Mouse (Mus musculus) liver, embryonic 15.5 days (tissue): ENCODE results near the gene Pdcd1lg2. TPM values are rescaled to one million over a fixed set of nuclear protein-coding genes. Genes with fewer than 3 reads are reported as not detected.
A peak's percentile ranks its signal among the peaks of the same experiment; 100 is the strongest.

Source experiments
- ATAC-seq: fragments of 200-750 bp; cut with Nextera tagmentation; 2 replicates; pipeline ENCODE4 v1.8.0; 2017; ENCODE audit warnings: moderate number of reproducible peaks, mild to moderate bottlenecking, moderate library complexity; ENCODE audit not compliant: insufficient read depth
- H3K27ac ChIP-seq: fragments of 300-500 bp; sonication (generic); replicated peaks from 2 replicates; pipeline ENCODE4 v1.5.1; 2015; ENCODE audit warnings: mild to moderate bottlenecking, inconsistent platforms
- H3K27me3 ChIP-seq: fragments of 300-500 bp; sonication (generic); 2 replicates; pipeline ENCODE4 v1.6.1; 2015; ENCODE audit warnings: mild to moderate bottlenecking, inconsistent platforms
- H3K36me3 ChIP-seq: fragments of 300-500 bp; sonication (generic); replicated peaks from 2 replicates; pipeline ENCODE4 v1.6.1; 2015; ENCODE audit warnings: moderate library complexity, mild to moderate bottlenecking, inconsistent platforms
- H3K4me1 ChIP-seq: fragments of 300-500 bp; sonication (generic); replicated peaks from 2 replicates; pipeline ENCODE4 v1.6.1; 2015; ENCODE audit warnings: inconsistent platforms
- H3K4me2 ChIP-seq: fragments of 300-500 bp; sonication (generic); 2 replicates; pipeline ENCODE4 v1.6.1; 2015; ENCODE audit warnings: moderate library complexity, mild to moderate bottlenecking, inconsistent platforms
- H3K4me3 ChIP-seq: fragments of 300-500 bp; sonication (generic); replicated peaks from 2 replicates; pipeline ENCODE4 v1.5.1; 2015; ENCODE audit warnings: mild to moderate bottlenecking, inconsistent platforms
- H3K9ac ChIP-seq: fragments of 300-500 bp; sonication (generic); 2 replicates; pipeline ENCODE4 v1.6.1; 2015; ENCODE audit warnings: moderate library complexity, mild to moderate bottlenecking, inconsistent platforms
- H3K9me3 ChIP-seq: fragments of 300-500 bp; sonication (generic); replicated peaks from 2 replicates; pipeline ENCODE4 v1.6.1; 2016; ENCODE audit warnings: inconsistent platforms
- WGBS: fragments of 180-500 bp; shearing (Covaris S2); methylation state at CpG from one replicate; pipeline ENCODE4 v1.1.7; 2015; ENCODE audit warnings: mixed read lengths; ENCODE audit not compliant: insufficient replicate concordance; 5-methylcytosine and 5-hydroxymethylcytosine counted together
- polyA plus RNA-seq: library from polyadenylated mRNA; unstranded; fragments of >200 nt; fragmentation: Nextera tagmentation; extraction: Ambion mirVana; gene quantifications from 2 replicates; pipeline ENCODE4 v1.2.1, GENCODE M21; 2015

The Pdcd1lg2 gene
- polyA plus RNA-seq, result not detected in 2 replicates

GRCm38 (mm10) chr19:29410619-29411018 lies at the start of gene Pdcd1lg2:
Pdcd1lg2 (plus strand) TSS chr19:29410919.
- Histone ChIP-seq H3K27me3 (no peaks in the 10 kb centered on the region), H3K4me2 (no peak within 1 kb of the TSS), H3K4me3 (no peak within 1 kb of the TSS), H3K4me1 (no peaks in the 10 kb centered on the region), H3K36me3 (no peaks in the 10 kb centered on the region), H3K27ac (no peak within 1 kb of the TSS), H3K9me3 (no peaks in the 10 kb centered on the region), H3K9ac (no peak within 1 kb of the TSS)
- WGBS, result 67% methylated on average over 4 of the region's 4 CpGs
- ATAC-seq, result no peak

- Histone ChIP-seq H3K9ac (peak overlapping the region; percentile 71), H3K9me3 (no peaks in the 10 kb centered on the region), H3K4me3 (peak overlapping the region; percentile 64), H3K4me1 (peaks cover 34% of the 10 kb centered on the region), H3K4me2 (peak overlapping the region; percentile 88), H3K27ac (no peak overlapping the region), H3K36me3 (peaks cover 2% of the 10 kb centered on the region; the same call in 1 of the 2 replicates), H3K27me3 (no peaks in the 10 kb centered on the region)
- peak; percentile 99 for ATAC-seq
- WGBS, result 3% methylated on average over 33 of the region's 33 CpGs
Measured at GRCm38 (mm10) chr19:29361468-29362130, 49.1 kb upstream of the Pdcd1lg2 start.

- 29% methylated on average over 13 of the region's 13 CpGs for WGBS
- H3K4me1 ChIP-seq, result peaks cover 40% of the 10 kb centered on the region
- H3K9ac ChIP-seq, result peak overlapping the region; percentile 71; the same call in 1 of the 2 replicates
- H3K36me3 ChIP-seq, result no peaks in the 10 kb centered on the region; the same call in 1 of the 2 replicates
- peak overlapping the region; percentile 88 for H3K4me2 ChIP-seq
- no peaks in the 10 kb centered on the region for H3K9me3 ChIP-seq
- peak overlapping the region; percentile 30 for H3K27ac ChIP-seq
- ATAC-seq, result no peak
- no peaks in the 10 kb centered on the region for H3K27me3 ChIP-seq
- peak overlapping the region; percentile 64 for H3K4me3 ChIP-seq
Measured at GRCm38 (mm10) chr19:29362173-29362930, 48.4 kb upstream of the Pdcd1lg2 start.

GRCm38 (mm10) chr19:29363557-29363956 lies 47.2 kb upstream of the Pdcd1lg2 start:
- H3K9me3 ChIP-seq, result no peaks in the 10 kb centered on the region
- H3K4me2 ChIP-seq, result no peak overlapping the region
- no peaks in the 10 kb centered on the region; the same call in 1 of the 2 replicates for H3K36me3 ChIP-seq
- WGBS, result 80% methylated on average over 7 of the region's 7 CpGs
- H3K27me3 ChIP-seq, result no peaks in the 10 kb centered on the region
- H3K27ac ChIP-seq, result no peak overlapping the region
- H3K4me1 ChIP-seq, result peaks cover 50% of the 10 kb centered on the region
- no peak overlapping the region for H3K9ac ChIP-seq
- ATAC-seq, result no peak
- H3K4me3 ChIP-seq, result no peak overlapping the region

GRCm38 (mm10) chr19:29364076-29364475 lies 46.6 kb upstream of the Pdcd1lg2 start:
- H3K4me2 ChIP-seq, result no peak overlapping the region
- no peaks in the 10 kb centered on the region; the same call in 1 of the 2 replicates for H3K36me3 ChIP-seq
- H3K9ac ChIP-seq, result no peak overlapping the region
- WGBS, result 69% methylated on average over 5 of the region's 5 CpGs
- no peak overlapping the region for H3K4me3 ChIP-seq
- no peak for ATAC-seq
- H3K9me3 ChIP-seq, result no peaks in the 10 kb centered on the region
- H3K27me3 ChIP-seq, result no peaks in the 10 kb centered on the region
- peaks cover 54% of the 10 kb centered on the region for H3K4me1 ChIP-seq
- no peak overlapping the region for H3K27ac ChIP-seq

GRCm38 (mm10) chr19:29365105-29365504 lies 45.6 kb upstream of the Pdcd1lg2 start:
- WGBS, result 59% methylated on average over 3 of the region's 3 CpGs
- Histone ChIP-seq H3K36me3 (no peaks in the 10 kb centered on the region), H3K27ac (no peak overlapping the region), H3K4me2 (no peak overlapping the region), H3K27me3 (no peaks in the 10 kb centered on the region), H3K4me3 (no peak overlapping the region), H3K4me1 (peaks cover 50% of the 10 kb centered on the region), H3K9ac (no peak overlapping the region), H3K9me3 (no peaks in the 10 kb centered on the region)
- no peak for ATAC-seq

GRCm38 (mm10) chr19:29366226-29366968 lies 44.3 kb upstream of the Pdcd1lg2 start:
- 16% methylated on average over 20 of the region's 20 CpGs for WGBS
- Histone ChIP-seq H3K4me2 (peak overlapping the region; percentile 96), H3K4me1 (peaks cover 39% of the 10 kb centered on the region), H3K36me3 (no peaks in the 10 kb centered on the region), H3K27me3 (no peaks in the 10 kb centered on the region), H3K4me3 (peak overlapping the region; percentile 74), H3K9me3 (no peaks in the 10 kb centered on the region), H3K27ac (peak overlapping the region; percentile 88), H3K9ac (peak overlapping the region; percentile 71)
- no peak for ATAC-seq

- H3K36me3 ChIP-seq, result no peaks in the 10 kb centered on the region
- H3K27me3 ChIP-seq, result no peaks in the 10 kb centered on the region
- no peaks in the 10 kb centered on the region for H3K9me3 ChIP-seq
- peak within 1 kb of the TSS; percentile 71 for H3K9ac ChIP-seq
- H3K27ac ChIP-seq, result peak within 1 kb of the TSS; percentile 88
- ATAC-seq, result peak; percentile 91
- peak within 1 kb of the TSS; percentile 74 for H3K4me3 ChIP-seq
- H3K4me2 ChIP-seq, result peak within 1 kb of the TSS; percentile 96
- peaks cover 44% of the 10 kb centered on the region for H3K4me1 ChIP-seq
- 1% methylated on average over 26 of the region's 26 CpGs for WGBS
Measured at GRCm38 (mm10) chr19:29366969-29367622, 43.6 kb upstream of the Pdcd1lg2 start, which contains the start of the genes Plgrkt and Cd274. Plgrkt (minus strand) TSS chr19:29367390. Cd274 (plus strand) TSS chr19:29367455.

GRCm38 (mm10) chr19:29368041-29368440 lies 42.7 kb upstream of the Pdcd1lg2 start:
- H3K9ac ChIP-seq, result no peak overlapping the region
- no peak overlapping the region for H3K27ac ChIP-seq
- ATAC-seq, result no peak
- no peaks in the 10 kb centered on the region for H3K27me3 ChIP-seq
- 65% methylated on average over 2 of the region's 2 CpGs for WGBS
- no peak overlapping the region for H3K4me2 ChIP-seq
- H3K9me3 ChIP-seq, result no peaks in the 10 kb centered on the region
- no peak overlapping the region for H3K4me3 ChIP-seq
- H3K36me3 ChIP-seq, result no peaks in the 10 kb centered on the region
- H3K4me1 ChIP-seq, result peaks cover 40% of the 10 kb centered on the region

- H3K9me3 ChIP-seq, result no peaks in the 10 kb centered on the region
- no peaks in the 10 kb centered on the region for H3K27me3 ChIP-seq
- H3K36me3 ChIP-seq, result no peaks in the 10 kb centered on the region
- no peak overlapping the region for H3K27ac ChIP-seq
- H3K4me3 ChIP-seq, result no peak overlapping the region
- no peak for ATAC-seq
- WGBS, result 39% methylated on average over 3 of the region's 3 CpGs
- no peak overlapping the region for H3K9ac ChIP-seq
- H3K4me2 ChIP-seq, result no peak overlapping the region
- peaks cover 40% of the 10 kb centered on the region for H3K4me1 ChIP-seq
Measured at GRCm38 (mm10) chr19:29368671-29369309, 41.9 kb upstream of the Pdcd1lg2 start.
